Mouse (Mus musculus) A20 (cell line): ENCODE data around the gene Dcun1d2.

Source experiments
- DNase-seq: peaks from one replicate; pipeline ENCODE4 v3.0.0-alpha.2; 2011; ENCODE audit warnings: low read depth, low spot score

Dcun1d2 gene

DNA sequence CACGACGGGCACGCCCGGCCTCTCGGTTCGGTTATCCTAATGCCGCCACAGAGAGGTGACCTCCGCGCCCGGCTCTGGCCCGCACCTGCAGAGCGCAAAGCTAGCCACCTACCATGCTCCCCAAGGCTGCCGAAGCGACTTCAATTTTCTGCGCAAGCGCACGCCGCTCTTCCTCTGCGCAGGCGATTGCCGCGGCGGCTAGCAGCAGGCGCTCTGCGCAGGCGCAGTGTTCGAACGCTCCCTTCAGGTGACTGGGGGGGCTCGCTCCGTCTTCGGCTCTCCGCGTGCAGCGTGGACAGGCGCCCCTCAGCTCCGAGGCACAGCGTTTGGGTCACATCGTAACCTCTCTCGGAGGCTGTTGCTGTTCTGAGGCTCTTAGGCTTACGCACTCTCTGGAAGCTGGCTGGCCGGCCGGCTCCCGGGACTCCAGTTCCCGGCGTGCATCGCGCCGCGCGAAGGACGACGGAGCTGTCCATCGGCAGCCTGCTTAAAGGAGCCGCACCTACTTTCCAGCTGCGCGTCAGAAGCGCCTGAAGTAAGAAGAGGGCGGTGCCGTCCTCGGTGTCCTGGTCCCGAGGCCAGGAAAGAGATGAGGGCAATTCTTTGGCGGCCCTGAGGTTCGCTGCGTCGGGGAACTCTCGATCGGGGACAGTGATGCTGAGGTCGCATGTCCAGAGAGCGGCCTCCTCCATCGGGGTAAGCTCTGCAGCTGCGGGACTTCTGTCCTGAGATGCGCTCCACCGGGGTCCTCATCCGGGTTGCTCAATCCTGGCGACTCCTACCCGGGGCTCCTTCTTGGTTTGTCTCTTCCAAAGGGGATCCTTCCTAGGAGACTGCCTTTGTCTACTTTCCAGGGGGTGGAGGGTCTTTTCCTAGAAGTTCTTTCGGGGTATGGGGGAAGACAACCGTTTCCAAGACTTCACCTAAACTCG, at the start of gene Dcun1d2, which contains the start of gene Tmco3:
Dcun1d2 (minus strand) TSS at position 440 of the 932 bp plus-strand sequence.
Tmco3 (plus strand) TSS at position 499 of the 932 bp plus-strand sequence.
- DNase-seq, result peak; percentile 99

DNA sequence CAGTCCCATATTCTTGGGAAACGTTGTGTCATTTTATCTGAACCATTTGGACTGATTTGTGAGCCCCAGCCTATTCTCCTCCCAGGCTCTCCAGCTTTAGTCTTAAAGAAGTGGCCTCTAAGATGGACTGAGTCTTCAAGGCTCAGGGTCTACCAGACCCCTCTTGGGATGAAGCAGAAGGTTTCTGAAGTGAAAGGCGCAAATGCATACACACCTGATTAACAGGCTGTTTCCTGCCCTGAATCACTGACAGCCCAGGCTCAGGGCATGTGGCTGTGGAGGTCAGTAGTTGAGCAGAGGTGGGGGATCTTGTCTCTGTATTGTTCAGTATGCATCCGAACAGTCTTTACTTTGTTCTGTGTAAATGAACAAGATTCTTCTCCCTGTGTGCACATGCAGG, 49.7 kb upstream of the Dcun1d2 start:
- DNase-seq, result peak; percentile 72

DNA sequence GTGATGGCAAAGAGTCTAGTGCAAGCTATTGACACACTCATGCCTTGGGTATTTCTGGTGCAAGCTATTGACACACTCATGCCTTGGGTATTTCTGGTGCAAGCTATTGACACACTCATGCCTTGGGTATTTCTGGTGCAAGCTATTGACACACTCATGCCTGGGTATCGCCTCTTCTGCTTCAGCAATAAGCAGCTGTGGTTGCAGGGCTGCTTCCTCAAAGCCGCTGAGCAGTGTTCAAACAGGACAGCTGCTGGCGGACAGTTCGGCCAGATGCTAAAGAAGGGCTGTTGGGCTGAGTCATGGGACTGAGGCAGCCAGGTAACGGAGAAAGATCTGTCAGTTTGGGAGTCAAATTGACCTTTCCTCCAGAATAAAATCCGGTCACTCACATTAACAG, 49.3 kb upstream of the Dcun1d2 start:
- peak; percentile 80 for DNase-seq

DNA sequence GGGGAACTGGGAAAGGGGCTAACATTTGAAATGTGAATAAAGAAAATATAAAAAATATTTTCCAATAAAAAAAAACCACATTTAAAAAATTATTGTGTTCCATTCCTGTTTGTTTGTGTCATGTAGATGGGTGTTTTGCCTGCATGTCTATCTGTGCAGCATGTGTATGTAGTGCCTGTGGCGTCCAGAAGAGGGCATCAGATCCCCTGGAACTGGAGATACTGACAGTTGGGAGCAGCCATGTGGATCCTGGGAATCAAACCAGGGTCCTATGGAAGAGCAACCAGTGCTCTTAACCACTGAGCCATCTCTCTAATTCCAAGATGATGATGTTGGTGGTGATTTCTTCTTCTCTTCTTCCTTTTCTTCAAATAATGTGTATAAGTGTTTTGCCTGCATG, 46.7 kb upstream of the Dcun1d2 start:
- DNase-seq, result peak; percentile 44

DNA sequence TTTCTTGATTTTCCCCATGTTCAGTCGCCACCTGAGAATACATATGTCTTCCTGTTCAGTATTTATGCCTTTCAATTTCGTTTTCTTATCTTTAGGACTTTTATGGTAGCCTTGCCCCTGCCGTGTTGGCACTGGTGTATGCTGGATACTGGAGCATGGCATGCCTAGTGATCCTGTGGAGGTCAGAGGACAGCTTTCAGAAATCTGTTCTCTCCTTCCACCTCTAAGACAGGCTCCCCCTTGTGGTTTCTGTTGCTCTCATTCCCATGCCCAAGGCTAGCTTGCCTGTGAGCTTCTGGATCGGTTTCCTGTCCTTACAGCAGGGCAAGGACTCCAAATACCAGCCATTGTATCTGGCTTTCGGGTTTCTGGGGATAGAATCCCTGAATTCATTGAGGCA, 38.7 kb upstream of the Dcun1d2 start:
- peak; percentile 59 for DNase-seq

DNA sequence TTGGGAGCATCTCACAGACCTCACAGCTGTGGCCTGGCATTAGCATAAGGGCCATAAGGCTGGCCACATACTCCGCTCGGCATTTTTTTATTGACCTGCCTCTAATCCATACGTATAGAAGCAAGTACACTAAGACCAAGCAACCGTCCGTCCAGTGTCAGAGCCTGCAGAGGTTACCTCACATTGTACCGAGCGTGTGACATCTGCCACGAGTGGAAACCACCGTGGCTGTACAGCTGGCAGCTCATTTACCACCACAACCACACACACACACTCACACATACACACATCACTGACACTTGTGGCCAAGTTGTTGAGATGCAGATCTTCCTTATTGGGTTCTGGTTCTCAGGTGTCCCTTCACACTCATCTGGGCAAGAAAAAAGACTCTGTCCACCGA, 28.7 kb upstream of the Dcun1d2 start:
- DNase-seq, result no peak

DNA sequence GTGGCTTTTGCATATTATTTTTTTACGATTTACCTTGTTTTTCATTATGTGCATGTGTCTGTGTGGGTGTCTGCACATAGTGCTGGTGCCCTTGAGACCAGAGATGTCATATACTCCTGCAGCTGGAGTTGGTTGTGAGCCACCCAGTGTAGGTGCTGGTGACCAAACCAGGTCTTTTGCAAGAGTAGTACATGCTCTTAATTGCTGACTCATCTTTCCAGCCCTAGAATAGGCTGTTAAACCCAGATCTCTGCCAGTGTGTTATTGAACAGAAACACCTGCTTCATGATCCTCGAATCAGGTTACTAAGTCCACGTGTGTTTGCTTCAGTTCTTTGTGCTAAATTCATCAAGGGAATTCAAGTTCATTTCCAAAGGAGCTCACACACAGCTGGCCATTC, 27.0 kb upstream of the Dcun1d2 start:
- DNase-seq, result no peak

DNA sequence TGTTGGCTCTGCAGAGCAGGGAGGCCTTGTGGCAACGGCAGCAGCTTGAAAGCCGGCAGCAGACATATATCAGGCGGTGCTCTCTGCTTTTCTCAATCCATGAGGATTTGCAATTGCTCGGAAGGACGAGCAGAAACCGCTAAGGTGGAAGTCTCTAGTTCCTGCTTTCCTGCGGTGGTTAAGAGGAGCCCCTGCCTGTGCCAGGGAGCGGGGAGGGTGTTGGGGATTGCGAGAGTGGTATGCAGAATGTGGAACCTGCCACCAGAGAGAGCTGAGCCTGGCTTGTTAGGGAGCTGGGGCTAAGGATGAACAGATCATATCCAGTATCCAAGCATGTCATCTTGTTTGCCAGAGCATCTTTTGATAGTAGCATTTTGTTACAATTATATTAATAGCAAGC, 19.0 kb upstream of the Dcun1d2 start:
- no peak for DNase-seq

DNA sequence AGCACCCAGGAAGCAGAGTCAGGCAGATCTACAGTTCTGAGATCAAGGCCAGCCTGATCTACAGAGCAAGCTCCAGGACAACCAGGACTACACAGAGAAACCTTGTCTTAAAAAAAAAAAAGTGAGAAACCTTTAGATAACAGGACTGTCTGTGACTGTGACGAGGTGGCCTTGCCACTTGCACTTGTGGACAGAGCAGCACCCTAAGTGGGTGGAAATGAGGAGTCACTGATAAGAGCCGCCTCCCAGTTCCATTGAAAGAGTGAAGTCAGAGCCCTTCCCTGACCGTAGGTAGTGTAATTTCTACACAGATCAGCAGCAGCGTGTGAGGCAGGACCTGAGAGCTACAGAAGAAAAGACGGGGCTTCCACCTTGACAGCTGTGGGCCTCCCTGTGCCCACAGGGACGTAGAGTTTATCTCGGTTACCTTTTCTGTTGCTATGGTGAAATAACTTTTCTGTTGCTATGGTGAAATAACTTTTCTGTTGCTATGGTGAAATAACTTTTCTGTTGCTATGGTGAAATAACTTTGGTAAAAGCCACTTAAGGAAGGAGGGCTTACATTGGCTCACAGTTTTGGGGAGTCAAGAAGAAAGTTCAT, 18.5 kb upstream of the Dcun1d2 start:
- DNase-seq, result no peak

DNA sequence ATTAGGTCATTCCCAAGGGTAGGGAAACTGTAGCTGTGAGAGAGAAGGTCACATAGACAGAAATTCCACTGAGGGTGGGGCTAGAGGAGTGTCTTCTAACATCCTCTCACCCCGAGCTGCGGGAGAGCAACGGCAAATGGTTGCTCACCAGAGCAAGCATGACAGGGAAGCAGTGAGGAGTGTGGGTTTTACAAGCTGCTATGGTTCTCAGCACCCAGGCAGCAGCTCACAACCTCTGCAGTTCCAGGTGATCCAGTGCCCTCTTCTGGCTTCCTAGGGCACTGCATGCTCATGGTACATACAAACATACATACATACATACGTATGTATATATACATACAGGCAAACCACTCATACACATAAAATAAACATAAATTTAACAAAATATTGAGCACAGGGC, 18.0 kb upstream of the Dcun1d2 start:
- no peak for DNase-seq

DNA sequence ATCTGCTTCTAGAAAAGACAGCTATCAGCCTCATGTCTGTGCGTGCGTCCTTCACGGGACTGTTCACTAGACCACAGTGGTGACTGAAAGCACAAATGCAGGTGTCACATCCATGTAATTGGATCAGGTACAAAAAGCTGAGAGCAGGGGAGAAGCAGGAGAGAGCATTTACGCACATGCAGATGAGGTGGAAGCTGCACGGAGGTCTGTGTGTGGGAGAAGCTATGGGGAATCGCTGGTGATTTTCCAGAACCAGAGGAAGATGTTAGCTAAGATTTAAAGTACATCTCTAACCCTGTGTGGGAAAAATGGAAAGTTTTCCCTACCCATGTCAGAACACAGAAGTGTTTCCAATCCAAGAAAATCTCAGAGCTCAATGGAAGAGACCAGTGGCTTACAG, 17.5 kb upstream of the Dcun1d2 start:
- DNase-seq, result no peak

DNA sequence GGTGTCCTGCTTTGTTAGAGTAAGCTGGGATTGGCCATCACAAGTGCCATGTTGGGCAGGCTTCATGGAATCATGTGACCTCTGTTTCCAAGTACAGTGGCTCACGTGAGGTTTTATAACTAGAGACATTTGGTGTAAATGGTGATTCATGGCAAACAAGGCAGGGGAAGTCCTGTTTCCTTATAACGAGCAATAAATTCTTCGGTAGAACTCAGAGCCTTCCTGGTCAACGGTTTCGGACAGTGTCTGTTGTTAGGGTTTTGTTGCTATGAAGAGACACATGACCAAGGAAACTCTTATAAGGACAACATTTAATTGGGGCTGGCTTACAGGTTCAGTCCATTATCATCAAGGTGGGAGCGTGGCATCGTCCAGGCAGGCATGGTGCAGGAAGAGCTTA, 13.1 kb upstream of the Dcun1d2 start:
- DNase-seq, result no peak

DNA sequence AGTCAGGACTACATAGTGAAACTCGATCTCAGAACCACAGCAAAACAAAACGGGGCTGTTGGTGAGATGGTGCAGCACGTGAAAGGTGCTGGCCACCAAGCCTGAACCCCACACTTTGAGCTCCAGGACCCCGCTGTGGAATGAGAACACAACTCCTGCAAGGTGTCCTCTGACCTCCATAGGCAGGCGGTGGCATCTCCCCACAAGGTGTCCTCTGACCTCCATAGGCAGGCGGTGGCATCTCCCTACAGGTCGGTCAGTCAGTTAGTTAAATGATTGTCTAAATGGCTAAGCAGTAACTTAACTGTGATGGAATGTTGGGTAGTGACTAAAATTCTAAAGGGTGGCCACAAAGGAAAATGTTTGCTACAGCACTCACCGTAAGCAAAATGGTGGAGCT, 11.6 kb upstream of the Dcun1d2 start:
- no peak for DNase-seq

DNA sequence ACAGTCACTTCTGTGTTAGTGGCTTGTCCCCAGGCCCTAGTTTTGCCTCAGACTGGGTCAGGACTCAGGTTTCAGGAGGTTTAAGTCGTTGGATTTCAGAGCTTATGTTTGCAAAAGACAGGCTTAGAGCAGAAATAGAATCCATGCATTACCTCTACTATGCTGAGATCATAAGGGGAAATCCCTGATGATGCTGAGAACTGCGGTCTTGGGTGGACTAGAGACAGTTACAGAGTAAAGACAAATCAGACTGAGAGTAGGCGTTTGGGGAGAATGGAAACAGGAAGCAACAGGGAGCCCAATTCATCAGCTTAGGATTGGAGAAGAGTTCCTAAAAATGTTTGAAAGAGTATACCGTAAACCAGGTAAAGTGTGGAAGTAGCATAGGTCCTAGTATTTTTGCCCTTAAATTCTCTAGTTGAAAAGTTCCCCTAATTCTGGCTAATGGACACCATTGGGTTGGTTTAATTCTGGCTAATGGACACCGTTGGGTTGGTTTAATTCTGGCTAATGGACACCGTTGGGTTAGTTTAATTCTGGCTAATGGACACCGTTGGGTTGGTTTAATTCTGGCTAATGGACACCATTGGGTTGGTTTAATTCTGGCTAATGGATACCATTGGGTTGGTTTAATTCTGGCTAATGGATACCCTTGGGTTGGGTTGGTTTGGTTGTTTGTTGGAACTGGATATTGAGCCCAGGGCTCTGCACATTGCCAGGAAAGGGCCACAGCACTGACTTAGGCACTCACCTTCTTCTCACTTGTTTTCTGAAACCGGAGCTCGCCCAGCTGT, 5.9 kb upstream of the Dcun1d2 start:
- DNase-seq, result no peak

DNA sequence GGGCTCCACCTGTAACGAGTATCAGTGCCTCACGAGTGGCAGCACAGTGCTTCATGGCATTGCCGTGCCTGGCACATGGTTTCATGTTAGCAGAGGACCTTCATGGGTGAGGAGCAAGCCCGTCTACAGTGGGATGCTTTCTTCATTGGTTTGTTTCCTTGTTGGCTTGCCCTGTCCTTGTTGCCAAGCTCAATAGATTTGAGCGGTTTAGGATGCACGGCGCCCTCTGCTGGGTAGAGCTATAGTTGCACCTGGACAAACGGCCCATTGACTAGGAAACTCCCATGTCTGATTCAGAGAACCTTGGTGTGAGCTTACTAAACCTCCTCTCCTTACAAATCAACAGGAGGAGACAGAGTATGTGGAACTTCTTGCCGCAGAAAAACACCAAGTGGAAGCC, 4.4 kb upstream of the Dcun1d2 start:
- peak; percentile 82 for DNase-seq

DNA sequence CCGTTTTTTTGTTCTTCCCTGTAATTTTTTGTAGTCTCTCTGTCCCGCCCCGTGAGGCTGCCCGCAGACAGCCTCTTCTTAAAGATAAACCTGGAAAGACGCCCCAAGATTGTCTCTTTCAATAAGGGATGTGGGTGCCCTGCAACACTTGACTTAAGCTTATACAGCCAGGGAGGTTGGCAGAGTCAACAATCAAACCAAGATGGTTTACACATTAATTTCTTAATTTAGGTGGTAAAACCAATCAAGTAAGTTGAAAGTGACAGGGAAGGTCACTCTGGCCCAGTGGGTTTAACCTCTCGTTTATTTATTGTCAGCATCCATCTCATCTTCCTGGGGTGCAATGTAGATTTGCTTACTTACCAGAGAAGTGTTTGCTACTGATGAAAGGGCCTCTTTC, 715 bp upstream of the Dcun1d2 start:
- DNase-seq, result peak; percentile 43

DNA sequence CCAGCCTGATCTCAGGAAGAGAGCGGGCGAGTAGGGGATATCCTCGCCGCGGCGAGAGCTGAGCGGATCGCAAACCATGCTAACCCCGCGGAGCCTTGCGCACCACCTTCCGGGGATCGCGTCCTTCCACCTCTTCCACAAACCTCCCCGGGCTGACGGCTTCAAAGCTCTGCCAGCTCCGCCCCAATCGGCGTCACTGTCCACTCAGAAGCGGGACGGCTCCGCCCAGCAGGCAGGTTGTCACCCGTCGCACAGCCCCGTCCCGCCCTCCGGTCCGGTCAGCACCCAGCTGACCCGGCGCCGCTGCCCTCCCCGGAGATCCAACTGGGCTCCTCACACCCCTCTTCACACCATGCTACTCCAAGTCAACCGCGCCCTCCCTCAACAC, 633 bp downstream of the Dcun1d2 start:
- DNase-seq, result peak; percentile 93

DNA sequence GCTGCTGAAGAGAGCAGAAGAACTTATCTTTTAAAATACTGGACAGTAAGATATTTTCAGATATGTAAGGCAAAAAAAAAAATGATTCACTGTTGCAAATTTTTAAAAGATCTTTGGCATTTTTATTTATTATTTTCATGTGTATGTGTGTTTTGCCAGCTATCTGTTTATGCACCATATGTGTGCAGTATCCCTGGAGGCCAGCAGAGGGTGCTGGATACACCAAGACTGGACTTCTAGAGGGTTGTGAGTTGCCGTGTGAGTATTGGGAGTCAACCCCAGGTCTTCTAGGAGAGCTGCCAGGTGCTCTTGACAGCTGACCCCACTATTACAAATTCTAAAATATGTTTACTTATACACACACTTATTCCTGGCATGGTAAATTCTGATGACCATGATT, 4.7 kb downstream of the Dcun1d2 start:
- DNase-seq, result no peak

DNA sequence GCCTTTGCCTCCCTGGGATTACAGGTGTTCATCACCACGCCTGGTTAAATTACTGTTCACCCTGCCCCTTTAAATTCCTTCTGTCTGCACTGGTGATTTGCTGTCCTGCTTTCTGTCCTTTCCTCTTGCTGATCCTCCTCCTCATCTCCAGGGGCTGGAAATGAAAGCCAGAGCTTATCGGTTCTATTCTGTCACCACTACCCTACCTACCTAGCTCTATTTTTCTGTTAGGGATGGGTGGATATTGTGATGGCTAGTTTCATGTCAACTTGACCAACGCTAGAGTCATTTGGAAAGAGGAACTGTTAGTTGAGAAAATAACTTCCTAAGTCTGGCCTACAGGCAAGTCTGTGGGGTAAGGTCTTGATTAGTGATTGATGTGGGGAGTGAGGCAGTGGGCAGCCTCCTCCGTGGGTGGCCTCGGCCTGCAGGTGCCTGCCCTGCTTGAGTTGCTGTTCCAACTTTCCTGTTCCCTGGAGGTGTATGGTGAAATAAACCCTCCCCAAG, 10.9 kb downstream of the Dcun1d2 start:
- DNase-seq, result peak; percentile 90

DNA sequence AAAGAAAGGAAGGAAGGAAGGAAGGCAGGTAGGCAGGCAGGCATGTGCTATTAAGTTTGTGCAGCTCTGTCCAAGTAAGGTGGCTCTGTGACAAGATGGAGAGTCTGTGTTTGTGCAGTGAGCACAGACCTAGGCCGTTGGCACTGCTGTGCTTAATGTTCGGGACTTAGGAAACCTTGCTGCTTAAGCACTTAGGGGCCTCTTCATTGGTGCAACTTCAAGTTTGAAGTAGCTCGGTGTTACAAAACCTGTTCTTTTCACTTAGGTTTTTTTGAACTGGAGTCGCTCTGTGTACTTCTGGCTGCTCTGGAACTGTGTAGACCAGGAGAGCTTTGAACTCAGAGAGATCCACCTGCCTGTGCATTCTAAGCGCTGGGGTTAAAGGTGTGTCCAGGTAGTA, 15.1 kb downstream of the Dcun1d2 start:
- no peak for DNase-seq

DNA sequence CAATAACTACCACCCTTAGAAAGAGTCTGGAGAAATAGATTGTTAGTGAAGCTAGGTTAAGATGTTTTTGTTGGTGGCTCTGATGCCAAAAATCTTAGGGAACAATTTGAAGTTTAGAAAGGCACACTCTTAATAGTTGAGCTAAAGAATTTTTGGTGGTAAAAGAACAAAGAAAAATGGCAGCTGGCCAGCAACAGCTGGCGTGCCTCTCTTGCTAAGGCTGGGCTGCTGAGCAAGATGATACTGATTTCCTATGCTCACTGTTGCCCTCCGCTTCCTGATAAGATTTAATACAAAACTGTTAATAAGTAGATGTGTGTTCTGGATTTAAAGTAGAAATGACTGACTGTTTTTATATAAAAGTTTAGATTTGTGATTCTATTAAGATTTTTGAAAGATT, 20.4 kb downstream of the Dcun1d2 start:
- no peak for DNase-seq

DNA sequence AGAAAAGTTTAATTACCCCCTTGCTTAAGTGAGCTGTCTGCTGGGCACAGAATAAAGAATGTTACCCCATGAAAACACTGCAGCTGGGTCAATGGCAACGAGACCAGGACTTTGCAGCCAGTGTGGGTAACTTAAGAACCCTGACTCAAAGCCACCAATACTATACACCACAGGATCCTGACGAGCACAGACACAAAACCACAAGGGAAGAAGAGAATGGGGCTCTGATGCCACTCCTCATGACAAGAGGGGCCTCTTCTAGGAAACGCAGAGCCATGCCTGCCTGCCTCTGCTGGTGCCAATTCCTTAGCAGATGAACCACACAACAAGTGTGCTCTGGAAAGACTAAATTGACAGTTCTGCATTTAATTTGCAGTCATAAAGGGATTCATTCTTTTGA, 24.6 kb downstream of the Dcun1d2 start:
- DNase-seq, result no peak
